Mouse (Mus musculus) activated CD4-positive, CD25-positive, alpha-beta regulatory T cell, adult 4 months (primary cell): ENCODE measurements around the gene Tut7. TPM values are rescaled to one million over a fixed set of nuclear protein-coding genes. Genes with fewer than 3 reads are reported as not detected.
"Not testable (repeated sequence)": the region's sequence is repeated elsewhere in the genome, so short reads cannot be mapped to it uniquely, and the experiment has no call there.

Source experiments
- ATAC-seq: one replicate; pipeline ENCODE4 v1.8.0; 2017
- polyA plus RNA-seq, 2 experiments: library from polyadenylated mRNA; unstranded; fragments of 100-300 nt; shearing (Covaris generic); gene quantifications; one replicate each; pipeline ENCODE4 v1.2.1; 2017

Gene Tut7
- polyA plus RNA-seq, 2 experiments from 2014 or later = 62.4 to 64.7 TPM

DNA sequence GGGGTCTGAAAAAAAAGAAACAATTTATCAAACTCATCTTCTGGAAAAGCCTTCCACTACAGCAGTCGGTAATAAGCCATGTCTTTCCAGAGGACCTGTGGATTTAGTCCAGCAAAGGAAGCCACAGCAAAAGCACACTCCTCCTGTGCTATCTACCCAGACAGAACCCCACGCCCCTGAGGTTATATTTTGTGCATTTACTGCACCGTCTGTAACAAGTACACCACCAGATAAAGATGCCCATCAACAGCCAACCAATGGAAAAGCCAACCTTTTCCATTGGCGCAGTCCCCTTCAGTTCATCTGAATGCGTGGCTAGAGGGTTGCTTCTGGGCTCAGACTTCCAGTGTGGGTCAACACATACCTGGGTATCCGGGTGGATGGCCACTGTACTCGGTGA lies 60.2 kb downstream of the Tut7 start:
- no peak for ATAC-seq

- ATAC-seq = no peak
Observed at GRCm38 (mm10) chr13:59756906-59757305, 66.0 kb downstream of the Tut7 start.

DNA sequence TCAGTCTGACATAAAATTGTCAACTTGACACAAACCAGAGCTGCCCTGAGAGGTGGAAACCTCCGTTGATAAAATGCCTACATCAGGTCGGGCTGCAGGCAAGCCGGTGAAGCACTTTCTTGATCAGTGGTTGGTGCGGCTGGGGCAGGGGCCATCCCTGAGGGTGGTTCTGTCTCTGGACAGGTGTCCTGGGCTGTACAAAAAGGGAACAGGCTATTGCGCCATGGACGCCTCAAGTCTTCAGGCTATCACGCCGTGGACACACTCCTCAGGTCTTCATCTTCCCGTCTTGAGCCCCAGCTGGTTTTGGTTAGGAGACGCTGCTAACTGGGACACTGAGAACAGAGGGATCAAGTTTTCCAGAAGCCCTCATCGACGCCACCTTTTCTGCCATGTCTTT lies 72.6 kb downstream of the Tut7 start:
- ATAC-seq = no peak

- no peak for ATAC-seq
Observed at GRCm38 (mm10) chr13:59746711-59747110, 76.2 kb downstream of the Tut7 start, which contains the start of gene 1700014D04Rik. Gene 1700014D04Rik, minus strand, starts transcription at chr13:59746752.

GRCm38 (mm10) chr13:59746164-59746563 lies 76.8 kb downstream of the Tut7 start:
- no peak for ATAC-seq

GRCm38 (mm10) chr13:59745462-59745861 lies 77.5 kb downstream of the Tut7 start:
- no peak for ATAC-seq

- no peak for ATAC-seq
Observed at GRCm38 (mm10) chr13:59741697-59742096, 81.2 kb downstream of the Tut7 start.

- ATAC-seq = no peak
Observed at GRCm38 (mm10) chr13:59741096-59741495, 81.9 kb downstream of the Tut7 start.

GRCm38 (mm10) chr13:59739397-59739796 lies 83.5 kb downstream of the Tut7 start:
- no peak for ATAC-seq

DNA sequence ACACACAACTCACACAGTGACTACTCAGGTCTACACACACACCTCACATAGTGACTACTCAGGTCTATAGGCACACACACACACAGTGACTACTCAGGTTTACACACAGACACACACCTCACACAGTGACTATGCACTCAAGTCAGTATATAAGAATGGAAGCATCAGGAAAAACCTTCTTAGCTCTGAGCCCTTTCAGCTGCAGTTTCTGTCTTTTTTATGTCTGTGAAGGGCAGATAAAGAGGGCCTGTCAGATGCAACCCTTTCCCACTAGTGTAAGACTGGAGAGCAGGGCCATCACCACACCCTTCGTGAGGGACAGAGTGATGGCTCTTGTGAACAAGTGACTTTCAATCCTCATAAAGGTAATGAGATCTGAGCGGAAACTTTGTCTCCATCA lies 84.5 kb downstream of the Tut7 start:
- no peak for ATAC-seq

GRCm38 (mm10) chr13:59735190-59735589 lies 87.8 kb downstream of the Tut7 start:
- no peak for ATAC-seq

- not testable (repeated sequence) for ATAC-seq
Observed at GRCm38 (mm10) chr13:59734347-59734746, 88.6 kb downstream of the Tut7 start.

- ATAC-seq = no peak
Observed at GRCm38 (mm10) chr13:59733936-59734335, 89.0 kb downstream of the Tut7 start.

GRCm38 (mm10) chr13:59731652-59732051 lies 91.3 kb downstream of the Tut7 start, which contains the start of gene Spata31d1d:
Gene Spata31d1d, minus strand, starts transcription at chr13:59731752.
- ATAC-seq = no peak

GRCm38 (mm10) chr13:59728378-59729093 lies 94.4 kb downstream of the Tut7 start:
- ATAC-seq = peak; percentile 96

- no peak for ATAC-seq
Observed at GRCm38 (mm10) chr13:59726139-59726867, 96.6 kb downstream of the Tut7 start.

- ATAC-seq = not testable (repeated sequence)
Observed at GRCm38 (mm10) chr13:59722089-59722488, 100.9 kb downstream of the Tut7 start.

Other genes starting within 250 kb of the Tut7 start
- gene Agtpbp1, start 237.9 kb downstream of the Tut7 start, polyA plus RNA-seq = 10 to 100 TPM; 10.1 to 15.6 TPM
- gene Naa35, start 237.9 kb downstream of the Tut7 start, polyA plus RNA-seq = 10 to 100 TPM; 79.9 to 87.5 TPM
- 10 to 100 TPM; 36.1 to 40.9 TPM for gene Golm1, start 147.3 kb downstream of the Tut7 start, polyA plus RNA-seq
- gene 4921517D22Rik, start 129.0 kb downstream of the Tut7 start, polyA plus RNA-seq = under 1 TPM in 1 of 2 experiments, not detected in 1; 0.48 TPM
- gene Spata31d1a, start 112.8 kb downstream of the Tut7 start, polyA plus RNA-seq = not detected
- not detected for gene Spata31d1b, start 110.9 kb downstream of the Tut7 start, polyA plus RNA-seq
- not detected for gene Spata31d1d, start 91.4 kb downstream of the Tut7 start, polyA plus RNA-seq
- not detected for gene 1700014D04Rik, start 76.4 kb downstream of the Tut7 start, polyA plus RNA-seq
- gene Isca1, start 53.3 kb downstream of the Tut7 start, polyA plus RNA-seq = 10 to 100 TPM; 40.9 to 53.5 TPM
- not detected for gene Gm49354, start 40.9 kb downstream of the Tut7 start, polyA plus RNA-seq